21 mouse cellular contexts compared by ENCODE assay signal in genomic region chr17:49874746-49875145, GRCm38 (mm10).
A peak's percentile ranks its signal among the peaks of the same experiment; 100 is the strongest.
DNase-seq lines count a peak whose midpoint lies in the region; ATAC-seq lines count a peak whose summit lies in the region.
"Had no signal": no experiment of that assay in that cellular context is flagged by ENCODE, and none has a peak within 500 bp of the region (broad histone marks: within the 10 kb centered on the region; RNA-seq: fewer than 3 reads in every experiment).

No protein-coding gene starts in this region.

- H3K9me3 ChIP-seq in forebrain, embryonic 15.5 days, result no peaks in the 10 kb centered on the region
- H3K9me3 ChIP-seq in forebrain, embryonic 11.5 days (ENCODE audit: control insufficient read depth, low read length), result no peaks in the 10 kb centered on the region
- H3K9me3 ChIP-seq in neural tube, embryonic 13.5 days, result no peaks in the 10 kb centered on the region
- no peaks in the 10 kb centered on the region for H3K9me3 ChIP-seq in embryonic facial prominence, embryonic 10.5 days
- no peaks in the 10 kb centered on the region for H3K9me3 ChIP-seq in kidney, embryonic 15.5 days (replicated peaks)
- H3K9me3 ChIP-seq: embryonic facial prominence, embryonic 12.5 days; forebrain, embryonic 13.5 days; heart, embryonic 15.5 days had no signal

- no peak for DNase-seq in forebrain, embryonic 11.5 days (ENCODE audit: low spot score)
- no peak for DNase-seq in neural tube, embryonic 10.5 days (ENCODE audit: extremely low spot score, low spot score)
- DNase-seq in embryonic facial prominence, embryonic 10.5 days (ENCODE audit: low spot score), result no peak
- DNase-seq in embryo, embryonic 9.5 days (ENCODE audit: extremely low spot score), result no peak
- no peak for DNase-seq in lung, postnatal 36 days
- DNase-seq: adrenal gland, postnatal 10 days; cerebellum, adult 11-12 months; cerebellum, adult 9-10 months; cerebellum, postnatal 25 days; gastrocnemius, postnatal 14 days; heart, adult 2 months; heart, postnatal 14 days had no signal

- ATAC-seq in forebrain, embryonic 15.5 days (replicated peaks), result no peak
- ATAC-seq in forebrain, embryonic 11.5 days (replicated peaks; ENCODE audit: low FRiP score), result no peak
- ATAC-seq in neural tube, embryonic 13.5 days (ENCODE audit: low read depth), result no peak
- no peak for ATAC-seq in kidney, embryonic 15.5 days (replicated peaks; ENCODE audit: low FRiP score)
- ATAC-seq: forebrain, embryonic 13.5 days; intestine, embryonic 16.5 days had no signal

- H3K27me3 ChIP-seq in forebrain, embryonic 15.5 days, result no peaks in the 10 kb centered on the region
- H3K27me3 ChIP-seq in forebrain, embryonic 11.5 days (ENCODE audit: control insufficient read depth, insufficient read depth, low read length), result no peaks in the 10 kb centered on the region
- no peaks in the 10 kb centered on the region for H3K27me3 ChIP-seq in neural tube, embryonic 13.5 days
- 0 out of 2 replicates have a peak, but pooled peaks cover 4% of the 10 kb centered on the region for H3K27me3 ChIP-seq in embryonic facial prominence, embryonic 10.5 days (replicated peaks; ENCODE audit: low read depth, poor library complexity, severe bottlenecking)
- H3K27me3 ChIP-seq in kidney, embryonic 15.5 days, result peaks cover 30% of the 10 kb centered on the region; the same call in 1 of the 2 replicates
- H3K27me3 ChIP-seq: embryonic facial prominence, embryonic 12.5 days; forebrain, embryonic 13.5 days had no signal

- H3K9ac ChIP-seq in forebrain, embryonic 15.5 days (replicated peaks), result no peak overlapping the region
- H3K9ac ChIP-seq in forebrain, embryonic 11.5 days (ENCODE audit: low read length), result no peak overlapping the region
- no peak overlapping the region for H3K9ac ChIP-seq in neural tube, embryonic 13.5 days
- no peak overlapping the region for H3K9ac ChIP-seq in kidney, embryonic 15.5 days
- H3K9ac ChIP-seq: embryonic facial prominence, embryonic 12.5 days; forebrain, embryonic 13.5 days; heart, embryonic 15.5 days; hindbrain, embryonic 14.5 days had no signal

- no peaks in the 10 kb centered on the region for H3K36me3 ChIP-seq in forebrain, embryonic 15.5 days
- H3K36me3 ChIP-seq in forebrain, embryonic 11.5 days (ENCODE audit: control insufficient read depth, insufficient read depth, low read length), result no peaks in the 10 kb centered on the region
- no peaks in the 10 kb centered on the region for H3K36me3 ChIP-seq in neural tube, embryonic 13.5 days
- no peaks in the 10 kb centered on the region for H3K36me3 ChIP-seq in embryonic facial prominence, embryonic 10.5 days (replicated peaks)
- no peaks in the 10 kb centered on the region for H3K36me3 ChIP-seq in kidney, embryonic 15.5 days
- H3K36me3 ChIP-seq: embryonic facial prominence, embryonic 12.5 days; heart, embryonic 15.5 days had no signal

- peaks cover 20% of the 10 kb centered on the region for H3K4me1 ChIP-seq in forebrain, embryonic 15.5 days
- H3K4me1 ChIP-seq in forebrain, embryonic 11.5 days (replicated peaks; ENCODE audit: control insufficient read depth, insufficient read depth, low read length), result peaks cover 10% of the 10 kb centered on the region; the same call in 1 of the 2 replicates
- H3K4me1 ChIP-seq in neural tube, embryonic 13.5 days (replicated peaks), result peaks cover 25% of the 10 kb centered on the region
- peaks cover 30% of the 10 kb centered on the region for H3K4me1 ChIP-seq in embryonic facial prominence, embryonic 10.5 days
- H3K4me1 ChIP-seq in kidney, embryonic 15.5 days, result peaks cover 8% of the 10 kb centered on the region

- H3K4me3 ChIP-seq in forebrain, embryonic 15.5 days, result no peak overlapping the region
- no peak overlapping the region for H3K4me3 ChIP-seq in forebrain, embryonic 11.5 days (ENCODE audit: low read depth, low read length)
- H3K4me3 ChIP-seq in neural tube, embryonic 13.5 days, result no peak overlapping the region
- no peak overlapping the region for H3K4me3 ChIP-seq in embryonic facial prominence, embryonic 10.5 days
- no peak overlapping the region for H3K4me3 ChIP-seq in kidney, embryonic 15.5 days (replicated peaks)
- H3K4me3 ChIP-seq: embryonic facial prominence, embryonic 12.5 days; forebrain, embryonic 13.5 days; heart, adult 2 months; heart, embryonic 15.5 days had no signal

- H3K4me2 ChIP-seq in forebrain, embryonic 15.5 days (replicated peaks), result no peak overlapping the region
- H3K4me2 ChIP-seq in forebrain, embryonic 11.5 days (ENCODE audit: low read depth, low read length, severe bottlenecking), result no peak overlapping the region
- H3K4me2 ChIP-seq in neural tube, embryonic 13.5 days, result no peak overlapping the region
- no peak overlapping the region for H3K4me2 ChIP-seq in kidney, embryonic 15.5 days
- H3K4me2 ChIP-seq: embryonic facial prominence, embryonic 12.5 days; forebrain, embryonic 13.5 days; heart, embryonic 11.5 days; heart, embryonic 15.5 days; hindbrain, embryonic 14.5 days had no signal

- H3K27ac ChIP-seq in forebrain, embryonic 15.5 days (replicated peaks), result 0 out of 2 replicates have a peak overlapping the region, but pooled peaks have one; percentile 12
- no peak overlapping the region for H3K27ac ChIP-seq in forebrain, embryonic 11.5 days (ENCODE audit: low read depth, low read length)
- 0 out of 2 replicates have a peak overlapping the region, but pooled peaks have one; percentile 35 for H3K27ac ChIP-seq in neural tube, embryonic 13.5 days (replicated peaks)
- peak overlapping the region; percentile 35 for H3K27ac ChIP-seq in embryonic facial prominence, embryonic 10.5 days (replicated peaks)
- H3K27ac ChIP-seq in kidney, embryonic 15.5 days, result no peak overlapping the region
- H3K27ac ChIP-seq: embryonic facial prominence, embryonic 12.5 days; forebrain, embryonic 13.5 days; heart, adult 2 months; heart, embryonic 15.5 days; hindbrain, embryonic 14.5 days had no signal

- WGBS in forebrain, embryonic 15.5 days, result 58% methylated on average over 5 of the region's 5 CpGs
- whole genome bisulfite sequencing in forebrain, embryonic 11.5 days, result 79% methylated on average over 5 of the region's 5 CpGs
- WGBS in neural tube, embryonic 13.5 days, result 67% methylated on average over 5 of the region's 5 CpGs
- WGBS in embryonic facial prominence, embryonic 10.5 days, result 80% methylated on average over 5 of the region's 5 CpGs
- WGBS in kidney, embryonic 15.5 days, result 73% methylated on average over 5 of the region's 5 CpGs

Comparison
In these comparisons a context has a peak if more than half of its experiments do, and no peak if none do; other contexts are left out.
1. H3K27ac ChIP-seq: peak in forebrain, embryonic 15.5 days (single experiment), neural tube, embryonic 13.5 days (single experiment) and embryonic facial prominence, embryonic 10.5 days (single experiment); none in forebrain, embryonic 11.5 days (single experiment) and kidney, embryonic 15.5 days (single experiment).